Mouse (Mus musculus) A20 (cell line): ENCODE data around the gene Zbtb5.
"Not testable (repeated sequence)": the region's sequence is repeated elsewhere in the genome, so short reads cannot be mapped to it uniquely, and the experiment has no call there.

ENCODE experiments used
- DNase-seq: peaks from one replicate; pipeline ENCODE4 v3.0.0-alpha.2; 2011; ENCODE audit warnings: low read depth, low spot score

The Zbtb5 gene

GRCm38 (mm10) chr4:45012105-45012975 lies at the start of gene Zbtb5:
Zbtb5 (minus strand) TSS chr4:45012412.
- peak; percentile 100 for DNase-seq

- DNase-seq, result no peak
Observed at GRCm38 (mm10) chr4:45055451-45055850, 43.2 kb upstream of the Zbtb5 start.

- peak; percentile 51 for DNase-seq
Observed at GRCm38 (mm10) chr4:45054862-45055261, 42.6 kb upstream of the Zbtb5 start.

- no peak for DNase-seq
Observed at GRCm38 (mm10) chr4:45047956-45048355, 35.7 kb upstream of the Zbtb5 start.

- DNase-seq, result no peak
Observed at GRCm38 (mm10) chr4:45047286-45047887, 35.2 kb upstream of the Zbtb5 start.

DNA sequence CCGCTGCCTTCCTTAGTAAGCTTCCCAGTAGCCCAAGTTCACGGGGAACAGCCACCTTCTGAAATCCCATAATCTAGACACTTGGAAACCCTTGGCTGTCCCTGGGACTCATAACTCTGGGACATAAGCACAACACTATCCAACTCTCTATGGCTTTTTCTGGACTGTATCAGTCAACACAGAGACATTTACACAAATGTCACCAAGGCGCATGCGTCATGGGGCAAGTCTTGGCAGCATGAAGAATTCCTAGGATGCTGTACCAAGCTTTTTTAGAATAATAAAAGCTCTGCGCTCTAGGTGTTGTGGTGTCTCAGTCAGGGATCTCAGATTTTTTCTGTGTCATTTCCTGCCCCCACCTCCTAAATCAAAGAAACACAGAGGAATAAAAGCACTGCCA lies 34.5 kb upstream of the Zbtb5 start:
- DNase-seq, result no peak

- no peak for DNase-seq
Observed at GRCm38 (mm10) chr4:45040795-45041194, 28.6 kb upstream of the Zbtb5 start.

GRCm38 (mm10) chr4:45039546-45039945 lies 27.3 kb upstream of the Zbtb5 start:
- not testable (repeated sequence) for DNase-seq

DNA sequence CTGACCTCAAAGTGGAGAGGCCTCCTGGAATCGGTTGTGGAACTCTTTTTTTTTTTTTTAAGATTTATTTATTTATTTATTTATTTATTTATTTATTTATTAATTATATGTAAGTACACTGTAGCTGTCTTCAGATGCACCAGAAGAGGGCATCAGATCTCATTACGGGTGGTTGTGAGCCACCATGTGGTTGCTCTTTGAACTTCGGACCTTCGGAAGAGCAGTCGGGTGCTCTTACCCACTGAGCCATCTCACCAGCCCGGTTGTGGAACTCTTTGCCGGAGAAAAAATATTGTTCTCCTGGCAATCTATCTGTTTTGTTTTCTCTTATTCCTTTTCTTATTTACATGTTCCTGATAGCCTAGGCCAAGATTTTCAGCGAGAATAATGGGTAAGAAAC lies 26.7 kb upstream of the Zbtb5 start:
- peak; percentile 67 for DNase-seq

- DNase-seq, result no peak
Observed at GRCm38 (mm10) chr4:45037455-45038410, 25.5 kb upstream of the Zbtb5 start.

- no peak for DNase-seq
Observed at GRCm38 (mm10) chr4:45036571-45036970, 24.4 kb upstream of the Zbtb5 start.

DNA sequence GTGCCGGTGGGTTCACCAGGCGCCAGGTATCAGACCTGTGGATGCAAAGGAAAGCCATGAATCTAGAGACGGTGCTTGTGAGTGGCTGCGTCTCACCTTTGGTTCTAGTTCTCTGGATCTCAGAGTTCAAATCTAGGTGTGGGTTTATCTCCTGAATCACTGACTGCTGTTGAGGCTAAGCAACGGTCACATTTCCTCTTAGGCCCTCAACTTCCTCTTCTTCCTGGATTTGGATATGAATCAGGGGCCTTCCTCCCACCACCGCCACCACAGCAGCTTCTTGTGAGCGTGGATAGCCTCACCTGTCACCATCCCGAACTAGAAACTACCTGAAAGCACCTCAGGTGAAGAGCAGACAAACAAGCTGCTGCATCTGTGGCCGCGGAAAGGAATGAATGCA lies 23.8 kb upstream of the Zbtb5 start:
- DNase-seq, result no peak

GRCm38 (mm10) chr4:45034693-45035628 lies 22.7 kb upstream of the Zbtb5 start:
- DNase-seq, result no peak

- DNase-seq, result no peak
Observed at GRCm38 (mm10) chr4:45032586-45032985, 20.4 kb upstream of the Zbtb5 start.

GRCm38 (mm10) chr4:45026459-45026858 lies 14.2 kb upstream of the Zbtb5 start:
- no peak for DNase-seq

DNA sequence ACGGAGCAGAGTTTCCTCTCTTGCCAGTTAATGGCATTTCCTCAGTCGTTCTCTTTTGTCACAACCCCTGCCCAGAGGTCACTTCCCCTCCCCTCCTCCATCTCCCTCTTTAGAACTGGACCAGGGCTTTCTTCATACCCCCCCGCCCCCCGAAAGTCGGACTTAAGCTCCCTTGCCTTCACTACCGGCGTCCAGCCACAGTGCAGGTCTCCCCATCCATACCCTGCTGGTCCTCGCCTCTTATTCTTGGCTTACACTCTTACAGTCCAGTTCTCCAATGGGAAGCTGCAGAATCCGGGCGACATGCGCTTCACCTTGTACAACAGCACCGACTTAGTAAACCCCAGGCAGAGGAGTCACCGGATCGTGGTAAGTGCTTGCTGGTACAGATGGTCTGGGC lies 6.8 kb upstream of the Zbtb5 start:
- peak; percentile 43 for DNase-seq

- DNase-seq, result peak; percentile 96
Observed at GRCm38 (mm10) chr4:45018452-45018980, 6.3 kb upstream of the Zbtb5 start, which contains the start of gene Polr1e. Polr1e (plus strand) TSS chr4:45018583.

GRCm38 (mm10) chr4:45015615-45016014 lies 3.4 kb upstream of the Zbtb5 start:
- peak; percentile 66 for DNase-seq

GRCm38 (mm10) chr4:45013537-45013936 lies 1.3 kb upstream of the Zbtb5 start:
- DNase-seq, result no peak

DNA sequence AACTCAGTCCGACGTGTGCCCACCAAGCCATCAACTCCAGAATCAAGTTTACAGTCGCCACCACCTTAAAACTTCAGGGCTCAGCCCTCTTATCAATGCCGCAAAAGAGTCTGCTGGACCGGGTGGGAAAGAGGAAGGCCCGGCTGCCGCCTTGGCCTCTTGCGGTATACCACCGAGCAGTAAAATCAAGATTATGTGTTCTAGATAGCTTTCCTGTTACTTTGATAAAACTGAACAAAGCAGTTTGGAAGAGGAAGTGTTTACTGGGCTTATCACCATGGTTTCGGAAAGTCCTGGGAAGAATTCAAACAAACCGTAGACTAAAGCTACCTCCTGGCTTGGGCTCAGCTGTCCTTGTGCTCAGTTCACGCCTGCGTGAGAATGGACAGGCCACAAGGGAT lies 819 bp upstream of the Zbtb5 start:
- no peak for DNase-seq
